Mouse (Mus musculus) olfactory bulb, adult 2 months (tissue): ENCODE results near the gene Eya2.

Source experiments
- CTCF ChIP-seq: fragments of 200-500 bp; IDR thresholded peaks from 2 replicates; pipeline ENCODE4 v1.5.1; 2012; ENCODE audit warnings: low read depth, mild to moderate bottlenecking, low read length, moderate library complexity; ENCODE audit not compliant: insufficient read depth
- POLR2A ChIP-seq: fragments of 200-500 bp; IDR thresholded peaks from 2 replicates; pipeline ENCODE4 v1.6.1; 2012; ENCODE audit warnings: mild to moderate bottlenecking, low read depth, low read length, moderate library complexity; ENCODE audit not compliant: insufficient read depth

DNA sequence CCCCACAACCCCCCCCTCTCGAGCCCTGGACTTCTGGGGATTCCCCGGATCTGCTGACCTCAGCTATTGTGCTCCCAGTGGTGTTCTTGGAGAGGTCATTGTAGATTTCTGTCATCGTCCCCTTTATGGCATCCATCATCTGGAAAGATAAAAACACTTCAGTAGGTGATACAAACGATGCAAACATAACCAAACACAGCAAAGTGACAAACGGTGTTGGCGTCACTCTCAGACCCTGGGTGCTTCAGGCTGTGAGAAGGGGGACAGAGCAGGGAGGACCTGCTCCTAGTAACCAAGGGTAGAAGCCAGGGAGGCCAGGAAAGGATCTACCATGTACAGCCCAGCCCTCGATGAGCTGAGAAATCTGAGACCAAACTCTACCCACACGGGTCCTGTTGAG, 203.0 kb downstream of the Eya2 start:
- TF ChIP-seq POLR2A = no peak
- no peak for TF ChIP-seq CTCF
